Mouse (Mus musculus): ENCODE results near the gene Spag5.
A peak's percentile ranks its signal among the peaks of the same experiment; 100 is the strongest.
"Not testable (repeated sequence)": the region's sequence is repeated elsewhere in the genome, so short reads cannot be mapped to it uniquely, and the experiment has no call there.

GRCm38 (mm10) chr11:78276169-78276568, 25.2 kb upstream of the Spag5 start:
- TF ChIP-seq CTCF (IDR thresholded peaks at IDR 0.05; ENCODE audit: extremely low read depth, insufficient read length, insufficient replicate concordance, low read depth, low read length), result peak; percentile 7; the same call in 1 of the 2 replicates
- TF ChIP-seq POLR2A (IDR thresholded peaks at IDR 0.05; ENCODE audit: low read depth, low read length), result not testable (repeated sequence)

Measured in small intestine, adult 2 months (tissue).